Mouse (Mus musculus): ENCODE results near the gene Carmil1.

The Carmil1 gene

GRCm38 (mm10) chr13:24048611-24049010 lies 232.0 kb downstream of the Carmil1 start:
- DNase-seq (ENCODE audit: low read depth, low spot score): no peak

GRCm38 (mm10) chr13:24045271-24045670 lies 235.3 kb downstream of the Carmil1 start:
- DNase-seq (ENCODE audit: low read depth, low spot score): no peak

- DNase-seq (ENCODE audit: low read depth, low spot score): no peak
Observed at GRCm38 (mm10) chr13:24040221-24040620, 240.4 kb downstream of the Carmil1 start.

- no peak for DNase-seq (ENCODE audit: low read depth, low spot score)
Observed at GRCm38 (mm10) chr13:24037502-24037901, 243.1 kb downstream of the Carmil1 start.

GRCm38 (mm10) chr13:24036150-24036549 lies 244.4 kb downstream of the Carmil1 start:
- DNase-seq (ENCODE audit: low read depth, low spot score): no peak

- DNase-seq (ENCODE audit: low read depth, low spot score): peak; percentile 23
Observed at GRCm38 (mm10) chr13:24027191-24028170, 253.1 kb downstream of the Carmil1 start.

GRCm38 (mm10) chr13:24018515-24018914 lies 262.1 kb downstream of the Carmil1 start:
- DNase-seq (ENCODE audit: low read depth, low spot score): no peak

GRCm38 (mm10) chr13:24005528-24005927 lies 275.1 kb downstream of the Carmil1 start:
- DNase-seq (ENCODE audit: low read depth, low spot score): no peak

- no peak for DNase-seq (ENCODE audit: low read depth, low spot score)
Observed at GRCm38 (mm10) chr13:24001797-24002196, 278.8 kb downstream of the Carmil1 start.

GRCm38 (mm10) chr13:24001081-24001480 lies 279.5 kb downstream of the Carmil1 start:
- no peak for DNase-seq (ENCODE audit: low read depth, low spot score)

- no peak for DNase-seq (ENCODE audit: low read depth, low spot score)
Observed at GRCm38 (mm10) chr13:23998826-23999225, 281.8 kb downstream of the Carmil1 start.

GRCm38 (mm10) chr13:23994756-23995155 lies 285.8 kb downstream of the Carmil1 start:
- DNase-seq (ENCODE audit: low read depth, low spot score): no peak

- no peak for DNase-seq (ENCODE audit: low read depth, low spot score)
Observed at GRCm38 (mm10) chr13:23994024-23994423, 286.6 kb downstream of the Carmil1 start.

GRCm38 (mm10) chr13:23990928-23991327 lies 289.7 kb downstream of the Carmil1 start, which contains the start of gene Scgn:
Gene Scgn, minus strand, starts transcription at chr13:23991214.
- DNase-seq (ENCODE audit: low read depth, low spot score): no peak

- DNase-seq (ENCODE audit: low read depth, low spot score): no peak
Observed at GRCm38 (mm10) chr13:23990451-23990850, 290.1 kb downstream of the Carmil1 start.

GRCm38 (mm10) chr13:23985130-23985529 lies 295.5 kb downstream of the Carmil1 start:
- no peak for DNase-seq (ENCODE audit: low read depth, low spot score)

- no peak for DNase-seq (ENCODE audit: low read depth, low spot score)
Observed at GRCm38 (mm10) chr13:23972271-23972670, 308.3 kb downstream of the Carmil1 start.

GRCm38 (mm10) chr13:23971870-23972269 lies 308.7 kb downstream of the Carmil1 start:
- DNase-seq (ENCODE audit: low read depth, low spot score): no peak

GRCm38 (mm10) chr13:23964909-23965308 lies 315.7 kb downstream of the Carmil1 start:
- no peak for DNase-seq (ENCODE audit: low read depth, low spot score)

Measured in A20 (cell line).